Mouse (Mus musculus) splenic B cell, adult 2 months (primary cell): Measurements from ENCODE around the gene Plac9a.
"Not testable (repeated sequence)": the region's sequence is repeated elsewhere in the genome, so short reads cannot be mapped to it uniquely, and the experiment has no call there.

Experiments
- DNase-seq: peaks from one replicate; pipeline ENCODE4 v3.0.0-alpha.2; 2011; ENCODE audit warnings: low read depth, low spot score
- H3K27me3 ChIP-seq: 2 replicates; pipeline ENCODE4 v1.6.1; 2012; ENCODE audit warnings: mild to moderate bottlenecking, low read length, moderate library complexity, mixed read lengths; ENCODE audit not compliant: control insufficient read depth, poor library complexity, insufficient read depth, severe bottlenecking
- H3K36me3 ChIP-seq: 2 replicates; pipeline ENCODE4 v1.6.1; 2012; ENCODE audit warnings: mild to moderate bottlenecking, low read length, moderate library complexity, mixed read lengths; ENCODE audit not compliant: control insufficient read depth, poor library complexity, insufficient read depth, severe bottlenecking

The Plac9a gene

GRCm38 (mm10) chr14:25852121-25852561, 50.8 kb downstream of the Plac9a start:
- H3K36me3 ChIP-seq, result no peaks in the 10 kb centered on the region
- H3K27me3 ChIP-seq, result no peaks in the 10 kb centered on the region
- DNase-seq, result no peak

GRCm38 (mm10) chr14:25851189-25851588, 51.7 kb downstream of the Plac9a start:
- no peaks in the 10 kb centered on the region for H3K36me3 ChIP-seq
- no peak for DNase-seq
- no peaks in the 10 kb centered on the region for H3K27me3 ChIP-seq

- Histone ChIP-seq H3K27me3 (no peaks in the 10 kb centered on the region), H3K36me3 (no peaks in the 10 kb centered on the region)
- no peak for DNase-seq
Observed at GRCm38 (mm10) chr14:25850433-25850832, 52.5 kb downstream of the Plac9a start.

GRCm38 (mm10) chr14:25848708-25849107, 54.2 kb downstream of the Plac9a start:
- not testable (repeated sequence) for H3K27me3 ChIP-seq, H3K36me3 ChIP-seq, DNase-seq

- no peaks in the 10 kb centered on the region for H3K36me3 ChIP-seq
- no peak for DNase-seq
- H3K27me3 ChIP-seq, result no peaks in the 10 kb centered on the region
Observed at GRCm38 (mm10) chr14:25848237-25848636, 54.7 kb downstream of the Plac9a start.

- H3K36me3 ChIP-seq, result no peaks in the 10 kb centered on the region
- H3K27me3 ChIP-seq, result no peaks in the 10 kb centered on the region
- no peak for DNase-seq
Observed at GRCm38 (mm10) chr14:25847660-25848059, 55.2 kb downstream of the Plac9a start.

- no peak for DNase-seq
- Histone ChIP-seq H3K36me3 (no peaks in the 10 kb centered on the region), H3K27me3 (no peaks in the 10 kb centered on the region)
Observed at GRCm38 (mm10) chr14:25846516-25846915, 56.4 kb downstream of the Plac9a start.

- no peak for DNase-seq
- Histone ChIP-seq H3K36me3 (no peaks in the 10 kb centered on the region), H3K27me3 (no peaks in the 10 kb centered on the region)
Observed at GRCm38 (mm10) chr14:25845832-25846383, 57.0 kb downstream of the Plac9a start.

- no peaks in the 10 kb centered on the region for H3K36me3 ChIP-seq
- H3K27me3 ChIP-seq, result no peaks in the 10 kb centered on the region
- no peak for DNase-seq
Observed at GRCm38 (mm10) chr14:25844372-25844771, 58.5 kb downstream of the Plac9a start.

GRCm38 (mm10) chr14:25842688-25843003, 60.3 kb downstream of the Plac9a start:
- Histone ChIP-seq H3K36me3 (no peaks in the 10 kb centered on the region), H3K27me3 (no peaks in the 10 kb centered on the region)
- DNase-seq, result no peak

- no peaks in the 10 kb centered on the region for H3K36me3 ChIP-seq
- no peaks in the 10 kb centered on the region for H3K27me3 ChIP-seq
Observed at GRCm38 (mm10) chr14:25841991-25842687, 60.8 kb downstream of the Plac9a start, which contains the start of gene Anxa11. TSS of gene Anxa11 (plus strand) at chr14:25842156.

GRCm38 (mm10) chr14:25841579-25841978, 61.3 kb downstream of the Plac9a start:
- DNase-seq, result no peak
- no peaks in the 10 kb centered on the region for H3K36me3 ChIP-seq
- H3K27me3 ChIP-seq, result no peaks in the 10 kb centered on the region

More at GRCm38 (mm10) chr14:25841991-25842687, 60.8 kb downstream of the Plac9a start, which contains the start of gene Anxa11:
- DNase-seq, result peak; percentile 92

- DNase-seq, result peak; percentile 33
- no peaks in the 10 kb centered on the region for H3K36me3 ChIP-seq
- no peaks in the 10 kb centered on the region for H3K27me3 ChIP-seq
Observed at GRCm38 (mm10) chr14:25840961-25841360, 61.9 kb downstream of the Plac9a start.

- H3K27me3 ChIP-seq, result no peaks in the 10 kb centered on the region
- no peak for DNase-seq
- no peaks in the 10 kb centered on the region for H3K36me3 ChIP-seq
Observed at GRCm38 (mm10) chr14:25839791-25840190, 63.1 kb downstream of the Plac9a start.

- Histone ChIP-seq H3K36me3 (no peaks in the 10 kb centered on the region), H3K27me3 (no peaks in the 10 kb centered on the region)
- DNase-seq, result no peak
Observed at GRCm38 (mm10) chr14:25838411-25838810, 64.5 kb downstream of the Plac9a start.
